Mouse (Mus musculus): ENCODE results near the gene Odf3l1. TPM values are rescaled to one million over a fixed set of nuclear protein-coding genes. Genes with fewer than 3 reads are reported as not detected.
"Not testable (repeated sequence)": the region's sequence is repeated elsewhere in the genome, so short reads cannot be mapped to it uniquely, and the experiment has no call there.

Odf3l1 gene
- total RNA-seq (2014; rRNA removed; ENCODE audit: low replicate concordance) (not detected in 2 replicates), polyA plus RNA-seq (2015; fragmentation: Nextera tagmentation; extraction: Ambion mirVana) (0.12 and 0.36 TPM in 2 replicates)

DNA sequence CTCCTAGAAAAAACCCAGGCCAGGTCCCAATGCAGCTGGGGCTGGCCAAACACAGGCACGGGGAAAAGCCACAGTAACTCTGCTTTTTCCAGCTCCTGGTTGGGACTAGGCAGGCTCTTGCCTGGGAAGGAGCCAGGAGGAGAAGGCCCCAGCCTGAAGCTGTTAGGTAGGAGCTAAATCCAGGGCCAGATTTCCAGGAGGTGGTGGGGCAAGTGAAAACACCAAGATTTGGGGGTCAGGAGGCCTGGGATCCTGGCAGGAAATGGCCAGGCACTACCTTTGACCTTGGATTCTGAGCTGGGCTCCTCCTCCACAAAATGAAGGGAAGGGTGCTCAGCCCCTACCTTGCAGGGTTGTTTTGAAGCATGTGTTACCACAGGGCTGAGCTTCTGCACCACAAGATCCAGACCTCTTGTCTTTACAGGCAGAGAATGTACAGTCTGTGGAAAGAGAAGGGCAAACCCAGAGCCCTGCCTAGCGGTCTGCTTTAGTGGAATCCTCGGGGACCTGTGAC, at the start of gene Odf3l1:
Gene Odf3l1, minus strand, starts transcription at position 464 of the 514 bp plus-strand sequence.
- DNase-seq (ENCODE audit: low spot score): peak; percentile 47
- no peaks in the 10 kb centered on the region for H3K9me3 ChIP-seq (replicated peaks; ENCODE audit: control insufficient read depth, low read length)
- 6% methylated on average over 3 of the region's 3 CpGs for WGBS
- H3K4me2 ChIP-seq (ENCODE audit: low read depth, low read length): peak within 1 kb of the TSS; percentile 77
- peak; percentile 16 for ATAC-seq (ENCODE audit: insufficient read depth, low read depth)
- H3K27ac ChIP-seq (ENCODE audit: low read depth): peak within 1 kb of the TSS; percentile 92
- H3K36me3 ChIP-seq (replicated peaks; ENCODE audit: control insufficient read depth, insufficient read depth, low read length): no peaks in the 10 kb centered on the region
- H3K9ac ChIP-seq (replicated peaks; ENCODE audit: low read depth, low read length): peak within 1 kb of the TSS; percentile 69
- peak within 1 kb of the TSS; percentile 56 for H3K4me3 ChIP-seq (ENCODE audit: low read depth, low read length)
- H3K4me1 ChIP-seq (ENCODE audit: control insufficient read depth, insufficient read depth): peaks cover 42% of the 10 kb centered on the region
- H3K27me3 ChIP-seq (ENCODE audit: control insufficient read depth, insufficient read depth, low read length): no peaks in the 10 kb centered on the region
- no peak for TF ChIP-seq EP300 (IDR thresholded peaks at IDR 0.05; ENCODE audit: low read depth)
- TF ChIP-seq CTCF (IDR thresholded peaks at IDR 0.05; ENCODE audit: low read depth): no peak

GRCm38 (mm10) chr9:56913991-56914390, 49.5 kb upstream of the Odf3l1 start:
- 0 out of 2 replicates have a peak, but pooled peaks have one; percentile 22 for ATAC-seq (ENCODE audit: insufficient read depth, low read depth)
- Histone ChIP-seq H3K9ac (replicated peaks; ENCODE audit: low read depth, low read length) (no peak overlapping the region), H3K36me3 (replicated peaks; ENCODE audit: control insufficient read depth, insufficient read depth, low read length) (peaks cover 34% of the 10 kb centered on the region), H3K27ac (ENCODE audit: low read depth) (no peak overlapping the region), H3K4me3 (ENCODE audit: low read depth, low read length) (no peak overlapping the region), H3K4me2 (ENCODE audit: low read depth, low read length) (no peak overlapping the region), H3K4me1 (ENCODE audit: control insufficient read depth, insufficient read depth) (no peaks in the 10 kb centered on the region), H3K9me3 (replicated peaks; ENCODE audit: control insufficient read depth, low read length) (no peaks in the 10 kb centered on the region), H3K27me3 (ENCODE audit: control insufficient read depth, insufficient read depth, low read length) (no peaks in the 10 kb centered on the region)
- no peak for TF ChIP-seq EP300 (IDR thresholded peaks at IDR 0.05; ENCODE audit: low read depth)
- TF ChIP-seq CTCF (IDR thresholded peaks at IDR 0.05; ENCODE audit: low read depth): no peak
- 79% methylated on average over 9 of the region's 9 CpGs for WGBS
- no peak for DNase-seq (ENCODE audit: low spot score)

GRCm38 (mm10) chr9:56911017-56911416, 46.5 kb upstream of the Odf3l1 start:
- ATAC-seq (ENCODE audit: insufficient read depth, low read depth) (no peak), DNase-seq (ENCODE audit: low spot score) (no peak)
- Histone ChIP-seq H3K4me2 (ENCODE audit: low read depth, low read length) (no peak overlapping the region), H3K27ac (ENCODE audit: low read depth) (no peak overlapping the region), H3K9me3 (replicated peaks; ENCODE audit: control insufficient read depth, low read length) (no peaks in the 10 kb centered on the region), H3K27me3 (ENCODE audit: control insufficient read depth, insufficient read depth, low read length) (no peaks in the 10 kb centered on the region), H3K4me3 (ENCODE audit: low read depth, low read length) (no peak overlapping the region), H3K4me1 (ENCODE audit: control insufficient read depth, insufficient read depth) (no peaks in the 10 kb centered on the region; the same call in 1 of the 2 replicates), H3K36me3 (replicated peaks; ENCODE audit: control insufficient read depth, insufficient read depth, low read length) (0 out of 2 replicates have a peak, but pooled peaks cover 11% of the 10 kb centered on the region), H3K9ac (replicated peaks; ENCODE audit: low read depth, low read length) (no peak overlapping the region)
- 42% methylated on average over 1 of the region's 1 CpGs for WGBS
- TF ChIP-seq CTCF (IDR thresholded peaks at IDR 0.05; ENCODE audit: low read depth) (no peak), EP300 (IDR thresholded peaks at IDR 0.05; ENCODE audit: low read depth) (no peak)

GRCm38 (mm10) chr9:56909991-56910390, 45.5 kb upstream of the Odf3l1 start:
- not testable (repeated sequence) for DNase-seq (ENCODE audit: low spot score); H3K9ac ChIP-seq (replicated peaks; ENCODE audit: low read depth, low read length); H3K4me3 ChIP-seq (ENCODE audit: low read depth, low read length); H3K27me3 ChIP-seq (ENCODE audit: control insufficient read depth, insufficient read depth, low read length); H3K36me3 ChIP-seq (replicated peaks; ENCODE audit: control insufficient read depth, insufficient read depth, low read length); H3K9me3 ChIP-seq (replicated peaks; ENCODE audit: control insufficient read depth, low read length); H3K4me1 ChIP-seq (ENCODE audit: control insufficient read depth, insufficient read depth); H3K4me2 ChIP-seq (ENCODE audit: low read depth, low read length); H3K27ac ChIP-seq (ENCODE audit: low read depth); ATAC-seq (ENCODE audit: insufficient read depth, low read depth)
- WGBS: 43% methylated on average over 4 of the region's 4 CpGs

DNA sequence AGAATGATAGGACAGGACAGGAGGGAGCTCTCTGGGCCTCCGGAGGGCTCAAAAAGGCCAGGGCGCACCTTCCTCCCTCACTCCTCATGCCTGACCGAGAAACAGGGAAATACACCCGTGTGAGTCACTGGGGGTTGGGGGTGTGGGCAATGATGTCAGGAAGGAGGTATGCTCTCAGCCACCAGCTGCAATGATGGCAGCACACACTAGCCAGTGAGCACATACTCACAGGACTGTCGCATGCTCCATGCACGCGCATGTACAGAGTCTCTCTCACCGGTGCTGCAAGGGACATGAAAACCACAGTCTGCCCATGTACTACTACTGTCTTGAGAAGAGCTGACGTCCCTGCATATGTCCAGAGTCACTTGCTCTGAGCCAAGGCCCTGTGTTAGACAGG, 43.1 kb upstream of the Odf3l1 start:
- Histone ChIP-seq H3K4me2 (ENCODE audit: low read depth, low read length) (no peak overlapping the region), H3K9ac (replicated peaks; ENCODE audit: low read depth, low read length) (no peak overlapping the region), H3K36me3 (replicated peaks; ENCODE audit: control insufficient read depth, insufficient read depth, low read length) (no peaks in the 10 kb centered on the region), H3K4me1 (ENCODE audit: control insufficient read depth, insufficient read depth) (no peaks in the 10 kb centered on the region; the same call in 1 of the 2 replicates), H3K27me3 (ENCODE audit: control insufficient read depth, insufficient read depth, low read length) (no peaks in the 10 kb centered on the region), H3K4me3 (ENCODE audit: low read depth, low read length) (no peak overlapping the region), H3K27ac (ENCODE audit: low read depth) (no peak overlapping the region), H3K9me3 (replicated peaks; ENCODE audit: control insufficient read depth, low read length) (no peaks in the 10 kb centered on the region)
- TF ChIP-seq EP300 (IDR thresholded peaks at IDR 0.05; ENCODE audit: low read depth) (no peak), CTCF (IDR thresholded peaks at IDR 0.05; ENCODE audit: low read depth) (no peak)
- peak; percentile 49; the same call in 1 of the 2 replicates for ATAC-seq (ENCODE audit: insufficient read depth, low read depth)
- no peak for DNase-seq (ENCODE audit: low spot score)
- WGBS: 46% methylated on average over 9 of the region's 9 CpGs

DNA sequence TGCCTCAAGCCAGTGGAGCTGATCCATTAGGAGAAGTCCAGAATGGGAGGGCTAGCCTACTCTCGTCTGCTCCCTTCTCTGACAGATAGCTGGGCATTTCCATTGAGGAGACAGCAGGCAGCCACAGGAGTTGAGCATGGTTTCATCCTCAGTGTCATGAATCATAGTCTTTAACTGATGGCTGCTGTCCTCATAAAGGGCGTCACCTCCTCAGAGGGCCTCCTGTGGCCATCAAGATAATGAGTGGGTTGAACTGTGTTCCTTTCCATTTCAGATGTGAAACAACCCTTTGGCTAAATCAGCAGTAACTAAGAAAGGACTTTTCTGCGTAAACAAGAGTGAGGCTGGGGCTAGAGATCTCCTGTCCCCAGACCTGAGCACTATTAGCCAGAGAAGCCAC, 39.2 kb upstream of the Odf3l1 start:
- DNase-seq (ENCODE audit: low spot score) (no peak), ATAC-seq (ENCODE audit: insufficient read depth, low read depth) (no peak)
- H3K36me3 ChIP-seq (replicated peaks; ENCODE audit: control insufficient read depth, insufficient read depth, low read length): 0 out of 2 replicates have a peak, but pooled peaks cover 3% of the 10 kb centered on the region
- no peak overlapping the region for H3K4me2 ChIP-seq (ENCODE audit: low read depth, low read length)
- TF ChIP-seq CTCF (IDR thresholded peaks at IDR 0.05; ENCODE audit: low read depth) (no peak), EP300 (IDR thresholded peaks at IDR 0.05; ENCODE audit: low read depth) (no peak)
- 62% methylated on average over 3 of the region's 3 CpGs for WGBS
- H3K9me3 ChIP-seq (replicated peaks; ENCODE audit: control insufficient read depth, low read length): no peaks in the 10 kb centered on the region
- no peak overlapping the region for H3K4me3 ChIP-seq (ENCODE audit: low read depth, low read length)
- H3K4me1 ChIP-seq (ENCODE audit: control insufficient read depth, insufficient read depth): peaks cover 4% of the 10 kb centered on the region; the same call in 1 of the 2 replicates
- H3K9ac ChIP-seq (replicated peaks; ENCODE audit: low read depth, low read length): no peak overlapping the region
- H3K27me3 ChIP-seq (ENCODE audit: control insufficient read depth, insufficient read depth, low read length): no peaks in the 10 kb centered on the region
- no peak overlapping the region for H3K27ac ChIP-seq (ENCODE audit: low read depth)

All from heart, postnatal 0 days (tissue).